Mouse (Mus musculus): ENCODE data around the gene Gm49320.

- TF ChIP-seq POLR2A (IDR thresholded peaks at IDR 0.05; ENCODE audit: low read depth, low read length) (no peak), CTCF (IDR thresholded peaks at IDR 0.05; ENCODE audit: extremely low read depth, insufficient read depth, insufficient read length, insufficient replicate concordance) (peak; percentile 80; the same call in 1 of the 2 replicates)
These were observed 19.6 kb downstream of the Gm49320 start for GRCm38 (mm10) chr8:4258233-4258632.

All from spleen, adult 2 months (tissue).